Mouse (Mus musculus) testis, adult 2 months (tissue): Measurements from ENCODE around the gene Arhgef28.

Experiments
- CTCF ChIP-seq: fragments of 200-500 bp; IDR thresholded peaks from 2 replicates; pipeline ENCODE4 v1.5.1; 2012; ENCODE audit warnings: low read depth, mild to moderate bottlenecking, inconsistent platforms, low read length, moderate library complexity; ENCODE audit not compliant: control insufficient read depth, insufficient read depth, insufficient replicate concordance
- POLR2A ChIP-seq: fragments of 200-500 bp; IDR thresholded peaks from 2 replicates; pipeline ENCODE4 v1.6.1; 2012; ENCODE audit warnings: low read depth, mild to moderate bottlenecking, inconsistent platforms, low read length, moderate library complexity; ENCODE audit not compliant: control insufficient read depth

GRCm38 (mm10) chr13:98078251-98078650 is 128.0 kb downstream of the Arhgef28 start:
- TF ChIP-seq CTCF, result no peak
- no peak for TF ChIP-seq POLR2A
